Mouse (Mus musculus) gastrocnemius, adult 2 months (tissue): ENCODE results near the gene Thap4. TPM values are rescaled to one million over a fixed set of nuclear protein-coding genes. Genes with fewer than 3 reads are reported as not detected.
A peak's percentile ranks its signal among the peaks of the same experiment; 100 is the strongest.

Source experiments
- DNase-seq: peaks from one replicate; pipeline ENCODE4 v3.0.0; 2022
- H3K27ac ChIP-seq: fragments of 200-600 bp; 2 replicates; pipeline ENCODE4 v1.8.1; 2022; ENCODE audit warnings: mild to moderate bottlenecking
- H3K4me3 ChIP-seq: fragments of 200-600 bp; 2 replicates; pipeline ENCODE4 v1.8.1; 2022; ENCODE audit warnings: mild to moderate bottlenecking, moderate library complexity
- CTCF ChIP-seq: fragments of 200-600 bp; IDR thresholded peaks from 2 replicates; pipeline ENCODE4 v1.8.1; 2022; ENCODE audit warnings: antibody characterized with exemption, mild to moderate bottlenecking, moderate library complexity
- intact Hi-C: fragments of 180-260 bp; cut with DNase I; formaldehyde crosslinking; loops from one replicate; pipeline ENCODE4 v1.15.1; 2025
- total RNA-seq, 2 experiments: library from RNA; stranded (reverse); gene quantifications; 2 replicates each; pipeline ENCODE4 v1.2.3; 2021

Gene Thap4
- total RNA-seq, 2 experiments from 2014 or later = 70.0 to 94.1 TPM

DNA sequence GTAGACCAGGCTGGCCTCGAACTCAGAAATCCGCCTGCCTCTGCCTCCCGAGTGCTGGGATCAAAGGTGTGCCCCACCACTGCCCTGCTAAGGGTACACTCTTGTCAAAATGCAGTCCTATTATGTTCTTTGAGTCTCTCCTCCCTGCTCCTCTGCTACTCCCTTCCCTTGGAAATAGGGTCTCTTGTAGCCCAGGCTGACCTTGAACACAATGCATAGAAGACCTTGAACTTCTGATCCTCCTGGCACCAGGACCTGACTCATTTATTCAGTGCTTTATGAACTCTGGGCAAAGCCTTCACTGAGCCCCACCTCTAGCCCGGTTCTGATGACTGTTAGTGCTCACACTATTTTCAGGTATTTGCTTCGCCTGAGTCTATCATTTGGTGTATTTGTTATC lies 17.0 kb downstream of the Thap4 start:
- Histone ChIP-seq H3K4me3 (no peak overlapping the region), H3K27ac (no peak overlapping the region)
- intact Hi-C loops = loop anchor here (10.0 kb wide), 1 partner anchor 223 kb away; the partner anchor contains the start of gene Farp2
- TF ChIP-seq CTCF = no peak
- DNase-seq = no peak

DNA sequence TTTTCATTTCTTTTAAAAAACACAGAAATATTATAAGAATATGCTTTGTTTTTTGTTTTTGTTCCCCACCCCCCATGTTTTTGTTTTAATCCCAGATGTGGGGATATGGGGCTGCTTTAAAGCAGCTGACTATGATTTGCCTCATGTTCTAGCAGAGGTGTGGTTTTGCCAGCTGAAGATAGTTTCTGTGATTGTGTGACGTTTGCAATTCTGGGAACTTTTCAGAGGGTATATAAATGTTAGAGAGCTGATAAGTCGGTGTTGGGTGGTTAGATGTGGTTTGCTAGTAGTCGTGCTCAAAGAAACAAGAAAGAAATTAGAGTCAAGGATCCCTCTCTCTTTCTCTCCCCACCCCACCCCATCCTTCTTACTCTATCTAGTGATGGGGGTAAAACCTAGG lies 18.8 kb downstream of the Thap4 start:
- intact Hi-C loops = loop anchor here (10.0 kb wide), 1 partner anchor 221 kb away; the partner anchor contains the start of gene Farp2
- no peak for TF ChIP-seq CTCF
- no peak for DNase-seq
- no peak overlapping the region for H3K4me3 ChIP-seq
- H3K27ac ChIP-seq = no peak overlapping the region

DNA sequence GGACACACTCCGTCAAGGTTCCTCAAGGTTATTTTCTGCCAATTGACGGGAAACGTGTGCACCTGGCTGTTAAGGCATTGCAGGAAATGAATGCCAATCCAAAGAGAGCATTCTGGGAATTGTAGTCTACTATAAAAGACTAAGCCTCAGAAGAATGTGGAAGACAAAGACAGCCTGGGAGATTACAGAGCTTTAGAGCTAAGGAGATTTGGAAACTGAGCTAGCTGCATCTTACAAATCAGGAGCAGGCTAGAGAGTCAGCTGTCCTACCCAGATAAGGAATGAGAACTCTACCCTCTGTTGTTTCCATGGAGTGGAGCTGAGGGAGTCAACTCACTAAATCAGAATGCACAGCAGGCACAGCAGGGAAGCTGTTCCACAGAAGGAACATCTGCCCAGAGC lies 22.8 kb downstream of the Thap4 start:
- H3K27ac ChIP-seq = peak overlapping the region; percentile 81
- H3K4me3 ChIP-seq = peak overlapping the region; percentile 59
- intact Hi-C loops = loop anchor here (10.0 kb wide), 1 partner anchor 217 kb away; the partner anchor contains the start of gene Farp2
- TF ChIP-seq CTCF = no peak
- no peak for DNase-seq

DNA sequence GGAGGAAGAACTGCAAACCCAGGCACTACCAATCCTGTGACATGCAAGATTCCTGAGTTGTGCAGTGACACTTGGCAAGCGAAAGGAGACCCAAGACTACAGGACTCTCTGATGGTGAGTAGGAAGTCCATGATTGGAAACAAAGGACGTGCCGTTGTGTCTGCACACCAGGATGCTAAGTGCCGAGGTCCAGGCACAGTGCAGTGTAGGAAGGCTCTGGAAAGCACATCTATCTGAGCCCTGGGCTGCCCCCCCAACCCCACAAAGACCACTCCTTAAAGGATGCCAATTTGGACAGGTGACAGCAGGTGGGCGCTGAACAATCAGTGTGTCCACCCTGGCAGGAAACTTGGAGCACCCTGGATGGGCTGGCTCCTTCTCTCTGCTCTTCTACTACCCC lies 23.6 kb downstream of the Thap4 start:
- Histone ChIP-seq H3K4me3 (peak overlapping the region; percentile 59), H3K27ac (peak overlapping the region; percentile 81)
- no peak for TF ChIP-seq CTCF
- intact Hi-C loops = loop anchor here (10.0 kb wide), 1 partner anchor 216 kb away; the partner anchor contains the start of gene Farp2
- DNase-seq = no peak

DNA sequence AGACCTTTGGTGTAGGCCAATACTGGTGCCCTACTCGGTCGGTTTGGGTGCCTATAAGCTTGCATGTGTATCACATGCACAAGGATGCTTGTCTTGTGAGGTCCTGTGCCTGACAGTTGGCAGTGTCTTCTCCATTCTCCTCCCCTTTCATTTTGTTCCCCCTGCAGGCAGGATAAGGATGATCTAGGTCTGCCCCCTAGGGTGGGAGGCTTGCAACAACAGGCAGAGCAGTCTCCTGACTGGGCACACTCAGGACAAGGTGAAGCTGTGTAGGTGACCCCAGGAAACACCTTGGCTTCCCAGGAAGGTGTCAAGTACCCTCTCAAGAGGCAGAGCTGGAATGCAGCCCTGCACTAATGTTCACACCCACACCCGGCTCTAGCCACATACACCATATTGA lies 27.7 kb downstream of the Thap4 start:
- peak overlapping the region; percentile 16; the same call in 1 of the 2 replicates for H3K27ac ChIP-seq
- peak; percentile 62 for DNase-seq
- H3K4me3 ChIP-seq = no peak overlapping the region
- intact Hi-C loops = loop anchor here (1.0 kb wide), 1 partner anchor 59 kb away; no protein-coding TSS in a partner anchor
- peak; percentile 87 for TF ChIP-seq CTCF

DNA sequence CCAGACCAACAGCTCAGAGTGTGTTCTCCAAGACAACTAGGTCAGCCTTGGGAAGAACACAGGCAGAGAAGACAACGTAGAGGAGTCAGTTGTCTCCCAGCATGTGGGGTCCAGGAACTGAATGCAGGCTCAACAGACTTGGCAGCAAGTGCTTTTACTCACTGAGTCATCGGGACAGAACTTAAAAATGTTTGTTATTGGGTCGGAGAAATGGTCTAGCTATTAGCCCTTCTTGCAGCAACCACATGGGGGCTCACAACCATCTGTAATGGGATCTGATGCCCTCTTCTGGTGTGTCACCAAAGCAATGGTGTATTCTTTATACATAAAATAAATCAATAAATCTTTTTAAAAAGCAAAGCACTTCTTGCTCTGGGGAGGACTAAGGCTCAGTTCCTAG lies 28.5 kb downstream of the Thap4 start:
- peak; percentile 29; the same call in 1 of the 2 replicates for TF ChIP-seq CTCF
- no peak for DNase-seq
- H3K27ac ChIP-seq = no peak overlapping the region
- intact Hi-C loops = loop anchor here (1.0 kb wide), 1 partner anchor 58 kb away; no protein-coding TSS in a partner anchor
- no peak overlapping the region for H3K4me3 ChIP-seq

DNA sequence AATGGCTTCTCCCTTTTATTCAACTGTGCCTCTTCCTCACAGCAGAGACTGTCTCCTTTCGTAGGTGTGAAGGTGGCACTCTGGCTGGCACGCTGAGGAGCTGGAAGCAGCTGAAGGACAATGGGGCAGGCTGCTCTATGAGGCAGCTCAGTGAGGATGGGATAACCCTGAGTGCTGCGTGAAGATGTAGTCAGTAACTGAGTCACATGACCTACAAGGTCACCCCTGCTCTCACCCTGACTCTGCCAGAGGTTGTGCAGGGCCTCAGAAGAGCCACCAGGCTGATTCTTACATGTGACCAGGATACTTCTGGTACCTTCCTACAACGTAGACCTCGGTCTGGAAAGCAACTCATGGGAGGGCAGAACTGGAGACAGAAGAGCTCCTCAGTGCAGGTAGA lies 29.0 kb downstream of the Thap4 start:
- intact Hi-C loops = loop anchor here (1.0 kb wide), 1 partner anchor 57 kb away; no protein-coding TSS in a partner anchor
- Histone ChIP-seq H3K27ac (no peak overlapping the region), H3K4me3 (no peak overlapping the region)
- TF ChIP-seq CTCF = no peak
- no peak for DNase-seq

DNA sequence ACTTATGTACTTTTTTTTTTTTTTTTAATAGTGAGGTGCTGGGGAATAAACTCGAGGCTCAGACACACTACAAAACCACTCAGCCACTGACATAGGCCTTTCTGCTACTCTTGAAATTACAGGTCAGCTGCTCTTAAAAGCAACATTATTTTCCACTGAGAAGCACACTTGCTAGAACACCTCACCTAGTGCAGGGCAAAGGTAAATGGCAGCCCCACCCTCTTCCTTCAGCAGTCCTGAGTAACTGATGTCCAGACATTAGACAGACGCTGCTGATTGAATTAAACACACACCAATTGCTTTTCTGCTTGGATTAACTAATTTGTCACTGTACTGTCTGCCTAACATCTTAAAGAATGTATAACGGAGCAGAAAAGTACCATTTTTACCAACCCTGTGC lies 30.0 kb downstream of the Thap4 start:
- no peak overlapping the region for H3K27ac ChIP-seq
- no peak for DNase-seq
- intact Hi-C loops = no loop called here
- H3K4me3 ChIP-seq = no peak overlapping the region
- TF ChIP-seq CTCF = no peak

DNA sequence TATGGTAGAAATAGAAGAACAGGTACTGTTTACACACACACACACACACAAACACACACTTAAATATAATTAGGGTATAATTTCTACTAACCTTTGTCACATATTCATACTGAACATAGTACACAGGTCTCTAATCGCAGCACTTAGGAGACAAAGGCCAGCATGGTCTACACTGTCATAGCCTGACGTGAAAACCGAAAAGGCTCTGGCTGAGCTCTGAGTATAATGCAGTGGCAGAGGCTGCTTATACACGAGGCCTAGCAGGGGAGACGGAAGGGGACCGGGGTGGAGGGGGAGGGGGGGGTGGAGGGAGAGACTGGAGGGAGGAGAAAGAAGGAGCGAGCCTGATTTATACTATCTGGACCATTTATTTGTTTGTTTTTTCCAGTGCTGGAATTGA lies 33.1 kb downstream of the Thap4 start:
- TF ChIP-seq CTCF = no peak
- DNase-seq = no peak
- intact Hi-C loops = no loop called here
- no peak overlapping the region for H3K4me3 ChIP-seq
- H3K27ac ChIP-seq = no peak overlapping the region

DNA sequence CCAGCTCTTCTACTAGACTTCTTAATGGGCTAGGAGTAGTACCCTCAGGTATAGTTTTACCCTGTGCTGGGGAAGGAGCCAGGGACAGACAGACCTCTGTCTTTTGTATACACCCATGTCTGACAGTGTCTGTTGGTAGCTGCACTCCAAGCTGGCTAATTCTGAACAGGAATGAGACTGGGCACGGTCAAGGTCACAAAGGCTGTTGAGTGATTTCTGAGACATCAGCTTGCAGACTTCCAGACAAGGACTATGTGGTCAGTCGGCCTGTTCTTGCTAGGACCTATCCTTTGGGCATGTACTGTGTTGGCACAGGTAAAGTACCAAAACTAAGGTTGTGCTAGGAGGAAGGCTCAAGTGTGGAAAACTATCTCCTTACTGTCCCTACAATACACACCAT lies 38.5 kb downstream of the Thap4 start:
- H3K4me3 ChIP-seq = no peak overlapping the region
- no peak overlapping the region for H3K27ac ChIP-seq
- TF ChIP-seq CTCF = no peak
- intact Hi-C loops = no loop called here
- no peak for DNase-seq

DNA sequence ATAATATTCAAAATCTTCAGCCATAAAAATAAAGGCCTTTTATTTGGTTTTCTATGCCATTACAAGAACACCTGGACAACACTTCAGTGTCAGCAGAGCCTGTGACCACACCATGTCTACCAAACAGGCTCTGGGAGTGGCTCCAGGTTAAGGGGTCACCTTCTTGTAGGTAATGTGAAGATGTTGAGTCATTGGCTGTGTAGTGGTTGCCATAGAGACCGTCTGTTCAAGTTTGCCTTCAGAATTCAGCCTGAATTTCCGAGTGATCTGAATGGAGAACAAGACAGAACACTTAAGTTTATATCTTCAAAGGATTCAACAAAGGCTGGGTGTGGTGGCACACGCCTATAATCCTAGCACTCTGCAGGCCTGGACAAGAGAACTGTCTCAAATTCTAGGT lies 49.3 kb downstream of the Thap4 start:
- no peak for TF ChIP-seq CTCF
- Histone ChIP-seq H3K27ac (no peak overlapping the region), H3K4me3 (no peak overlapping the region)
- intact Hi-C loops = no loop called here
- no peak for DNase-seq

DNA sequence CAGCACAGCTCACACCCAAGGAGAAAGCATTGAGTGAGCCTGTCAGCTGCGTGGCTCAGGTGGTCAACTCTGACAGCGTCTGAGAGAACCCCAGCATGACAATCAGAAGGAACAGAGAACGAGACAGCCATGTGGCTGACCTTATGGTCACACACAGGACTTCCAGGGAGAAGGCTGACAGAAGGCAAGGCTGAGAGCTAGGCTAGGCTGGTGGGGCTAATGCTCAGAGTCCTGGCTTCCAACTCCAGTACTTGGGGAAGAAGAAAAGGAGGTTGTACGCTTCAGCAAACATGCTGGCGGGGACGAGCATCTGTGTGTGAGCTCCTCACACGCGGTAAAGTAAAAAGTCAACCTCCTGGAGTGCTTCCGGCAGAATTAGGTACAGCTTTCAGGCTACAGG lies 50.3 kb downstream of the Thap4 start:
- DNase-seq = no peak
- H3K4me3 ChIP-seq = no peak overlapping the region
- TF ChIP-seq CTCF = no peak
- intact Hi-C loops = no loop called here
- H3K27ac ChIP-seq = no peak overlapping the region

DNA sequence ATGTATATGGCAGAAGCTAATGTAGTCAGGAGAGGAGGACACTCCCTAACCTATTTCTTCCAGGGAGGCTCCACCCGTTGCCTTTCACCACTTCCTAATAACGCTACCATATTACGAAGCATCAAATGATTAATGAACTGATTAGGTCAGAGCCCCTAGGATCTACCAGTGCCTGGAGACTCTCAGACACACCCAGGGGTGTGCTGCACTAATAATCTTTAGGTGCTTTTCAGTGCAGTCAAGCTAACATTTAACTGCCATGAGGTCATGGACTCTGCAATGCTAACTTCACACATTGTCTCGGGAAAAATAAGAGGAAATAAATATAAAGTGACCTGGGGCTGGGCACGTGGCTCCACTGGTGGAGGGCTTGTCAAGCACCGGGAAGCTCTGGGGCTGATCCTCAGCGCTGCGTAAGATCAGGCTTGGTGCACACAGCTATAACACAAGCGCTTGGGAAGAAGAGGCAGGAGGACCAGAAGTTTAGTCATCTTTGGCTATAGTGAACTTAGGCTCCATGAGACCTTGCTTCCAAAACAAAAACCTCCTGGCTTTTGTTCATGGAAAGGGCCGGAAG lies 51.1 kb downstream of the Thap4 start:
- Histone ChIP-seq H3K4me3 (no peak overlapping the region), H3K27ac (no peak overlapping the region)
- intact Hi-C loops = no loop called here
- no peak for TF ChIP-seq CTCF
- DNase-seq = no peak

DNA sequence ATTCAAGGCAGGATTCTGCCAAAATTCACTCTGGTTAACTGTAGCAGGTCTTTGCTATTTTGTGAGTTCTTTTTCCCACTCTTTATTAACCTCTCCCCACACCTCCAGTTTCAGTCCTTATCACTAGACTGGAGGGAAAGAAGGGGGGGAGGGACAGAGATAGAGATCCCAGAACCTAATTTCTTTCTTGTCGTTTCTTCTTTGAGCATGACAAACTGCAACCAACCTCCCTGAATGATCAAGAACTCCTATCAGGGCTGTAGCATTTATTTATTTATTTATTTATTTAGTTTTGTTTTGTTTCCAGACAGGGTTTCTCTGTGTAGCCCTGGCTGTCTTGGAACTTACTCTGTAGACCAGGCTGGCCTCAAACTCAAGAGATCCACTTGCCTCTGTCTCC lies 52.6 kb downstream of the Thap4 start:
- no peak overlapping the region for H3K27ac ChIP-seq
- DNase-seq = no peak
- intact Hi-C loops = no loop called here

More for the DNA sequence above, 52.6 kb downstream of the Thap4 start:
- TF ChIP-seq CTCF = no peak
- H3K4me3 ChIP-seq = no peak overlapping the region
